ENCODE assay signal across 16 mouse cellular contexts in the genomic region with DNA sequence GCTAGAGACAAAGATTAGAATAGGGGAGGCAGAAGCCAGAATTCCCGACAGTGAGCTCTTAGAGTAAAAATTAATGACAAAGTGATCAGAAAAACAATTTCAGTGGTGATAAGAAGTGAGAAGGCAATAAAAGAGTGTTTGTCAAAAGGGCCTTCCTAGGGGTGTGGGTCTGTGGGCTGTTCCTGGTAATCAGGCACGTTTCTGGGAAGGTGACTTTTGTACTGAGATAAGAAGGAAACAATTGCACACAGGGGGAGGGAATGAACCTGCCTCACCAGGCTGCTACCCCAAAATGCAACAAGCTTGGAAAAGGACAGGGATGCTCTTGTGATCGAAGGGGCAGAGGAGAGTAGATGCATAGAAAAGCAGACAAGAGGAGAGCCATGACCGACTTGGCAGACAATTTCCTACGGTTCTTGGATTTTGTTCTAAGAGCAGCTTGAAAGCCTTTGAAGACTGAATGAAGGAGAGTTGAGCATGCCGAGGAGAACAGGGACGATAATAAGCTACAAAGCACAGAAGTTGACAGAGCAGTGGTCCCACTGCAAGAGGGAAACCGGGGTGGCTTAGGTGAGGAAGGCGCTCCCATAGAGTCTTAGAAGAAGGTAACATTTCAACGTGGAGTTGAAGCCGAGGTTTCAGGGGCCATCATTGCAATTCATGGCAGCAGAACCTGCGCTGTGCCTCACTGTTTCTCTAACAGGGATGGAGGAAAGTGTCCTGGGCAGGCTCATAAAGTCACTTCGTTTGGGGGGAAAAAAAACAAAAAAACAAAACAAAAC.
A peak's percentile ranks its signal among the peaks of the same experiment; 100 is the strongest.
DNase-seq lines count a peak whose midpoint lies in the region; ATAC-seq and TF ChIP-seq lines count a peak whose summit lies in the region.
"Had no signal": no experiment of that assay in that cellular context is flagged by ENCODE, and none has a peak within 500 bp of the region (broad histone marks: within the 10 kb centered on the region; RNA-seq: fewer than 3 reads in every experiment).

No protein-coding gene starts in this region.

- H3K27me3 ChIP-seq in heart, embryonic 10.5 days (ENCODE audit: insufficient read depth, poor library complexity, severe bottlenecking) = no peaks in the 10 kb centered on the region
- no peaks in the 10 kb centered on the region for H3K27me3 ChIP-seq in heart, adult 2 months (ENCODE audit: control insufficient read depth, insufficient read depth, low read length)
- H3K27me3 ChIP-seq in MEL (ENCODE audit: control insufficient read depth in 1 of 2, insufficient read depth in 2 of 2, low read length in 2 of 2) = no peaks in the 10 kb centered on the region; a peak in 1 of 4 replicates
- no peaks in the 10 kb centered on the region for H3K27me3 ChIP-seq in intestine, postnatal 0 days (replicated peaks; ENCODE audit: control insufficient read depth, insufficient read depth, low read length)
- no peaks in the 10 kb centered on the region for H3K27me3 ChIP-seq in stomach, embryonic 14.5 days (ENCODE audit: control insufficient read depth, insufficient read depth, low read length)
- H3K27me3 ChIP-seq: Patski had no signal

- peak; percentile 80 for DNase-seq in heart, embryonic 10.5 days (ENCODE audit: low spot score)
- no peak for DNase-seq in heart, adult 2 months
- DNase-seq in MEL (ENCODE audit: low read depth, low spot score) = peak; percentile 27
- DNase-seq in frontal cortex, postnatal 36 days (ENCODE audit: low spot score in 2 of 2) = no peak
- DNase-seq in urinary bladder, postnatal 14 days (ENCODE audit: low spot score) = no peak
- DNase-seq in frontal cortex, postnatal 25 days (ENCODE audit: low spot score in 2 of 2) = no peak
- DNase-seq: cerebellum, postnatal 25 days; kidney, adult 9 months; lung, postnatal 14 days; thymus, adult 2 months had no signal

- no peaks in the 10 kb centered on the region for H3K79me2 ChIP-seq in heart, adult 2 months (replicated peaks; ENCODE audit: control insufficient read depth, insufficient read depth, low read length)
- H3K79me2 ChIP-seq in MEL (ENCODE audit: control insufficient read depth, insufficient read depth, low read length, poor library complexity) = no peaks in the 10 kb centered on the region

- WGBS in heart, embryonic 10.5 days = 62% methylated on average over 13 of the region's 13 CpGs
- WGBS in heart, adult 2 months = 72% methylated on average over 13 of the region's 13 CpGs
- 44% methylated on average over 13 of the region's 13 CpGs for WGBS in intestine, postnatal 0 days
- 64% methylated on average over 13 of the region's 13 CpGs for WGBS in stomach, embryonic 14.5 days

- H3K27ac ChIP-seq in heart, embryonic 10.5 days = peak overlapping the region; percentile 59; the same call in 1 of the 2 replicates
- H3K27ac ChIP-seq in heart, adult 2 months = no peak overlapping the region
- no peak overlapping the region for H3K27ac ChIP-seq in MEL (ENCODE audit: control insufficient read depth, low read depth, low read length)
- no peak overlapping the region for H3K27ac ChIP-seq in intestine, postnatal 0 days (ENCODE audit: low read depth, low read length)
- H3K27ac ChIP-seq in stomach, embryonic 14.5 days (ENCODE audit: low read length) = no peak overlapping the region

- H3K9ac ChIP-seq in heart, adult 2 months (ENCODE audit: low read depth, low read length) = no peak overlapping the region
- no peak overlapping the region for H3K9ac ChIP-seq in MEL (ENCODE audit: control insufficient read depth, low read depth, low read length, poor library complexity, severe bottlenecking)
- no peak overlapping the region for H3K9ac ChIP-seq in intestine, postnatal 0 days (ENCODE audit: low read depth, low read length)
- H3K9ac ChIP-seq in stomach, embryonic 14.5 days (replicated peaks; ENCODE audit: low read depth, low read length) = no peak overlapping the region

- no peak for TF ChIP-seq CTCF in heart, adult 2 months (IDR thresholded peaks at IDR 0.05)
- TF ChIP-seq CTCF in MEL (IDR thresholded peaks at IDR 0.05 in 2 of 3, conservative IDR thresholded peaks at IDR 0.05 in 1 of 3; ENCODE audit: control insufficient read depth in 1 of 3, insufficient read depth in 1 of 3, low read depth in 2 of 3, low read length in 3 of 3, poor library complexity in 1 of 3, severe bottlenecking in 1 of 3) = no peak
- TF ChIP-seq CTCF in intestine, postnatal 0 days (IDR thresholded peaks at IDR 0.05; ENCODE audit: low read depth) = no peak

- no peaks in the 10 kb centered on the region for H3K9me3 ChIP-seq in heart, embryonic 10.5 days
- H3K9me3 ChIP-seq in MEL (replicated peaks; ENCODE audit: insufficient read depth, low read length) = no peaks in the 10 kb centered on the region
- no peaks in the 10 kb centered on the region for H3K9me3 ChIP-seq in intestine, postnatal 0 days (ENCODE audit: control insufficient read depth)
- no peaks in the 10 kb centered on the region for H3K9me3 ChIP-seq in stomach, embryonic 14.5 days (ENCODE audit: control insufficient read depth, low read depth, low read length)

- H3K4me3 ChIP-seq in heart, embryonic 10.5 days = no peak overlapping the region
- no peak overlapping the region for H3K4me3 ChIP-seq in heart, adult 2 months
- H3K4me3 ChIP-seq in MEL (ENCODE audit: control insufficient read depth in 1 of 2, insufficient read depth in 1 of 2, low read depth in 2 of 2, low read length in 2 of 2) = no peak overlapping the region
- H3K4me3 ChIP-seq in intestine, postnatal 0 days (ENCODE audit: low read depth, low read length) = no peak overlapping the region
- H3K4me3 ChIP-seq in stomach, embryonic 14.5 days (ENCODE audit: low read depth, low read length) = no peak overlapping the region

- no peak for TF ChIP-seq RAD21 in MEL (IDR thresholded peaks at IDR 0.05; ENCODE audit: low read depth, low read length)

- TF ChIP-seq POLR2A in heart, adult 2 months (IDR thresholded peaks at IDR 0.05; ENCODE audit: insufficient read depth, low read depth, low read length) = no peak
- TF ChIP-seq POLR2A in MEL (IDR thresholded peaks at IDR 0.05; ENCODE audit: control insufficient read depth in 1 of 2, insufficient read depth in 1 of 2, low read depth in 1 of 2, low read length in 2 of 2, poor library complexity in 1 of 2) = no peak

- no peak overlapping the region; the same call in 1 of the 2 replicates for H3K4me2 ChIP-seq in intestine, postnatal 0 days (replicated peaks; ENCODE audit: low read depth)
- H3K4me2 ChIP-seq in stomach, embryonic 14.5 days (replicated peaks; ENCODE audit: low read depth, low read length) = no peak overlapping the region

- intact Hi-C loops in heart, adult 2 months (cut with DNase I) = no loop called here

- TF ChIP-seq EP300 in heart, adult 2 months (IDR thresholded peaks at IDR 0.05; ENCODE audit: insufficient read depth, low read depth, low read length) = no peak
- TF ChIP-seq EP300 in MEL (IDR thresholded peaks at IDR 0.05; ENCODE audit: low read depth in 1 of 2, low read length in 2 of 2) = no peak

- H3K4me1 ChIP-seq in heart, embryonic 10.5 days = peaks cover 13% of the 10 kb centered on the region; the same call in 1 of the 2 replicates
- no peaks in the 10 kb centered on the region for H3K4me1 ChIP-seq in heart, adult 2 months (ENCODE audit: control insufficient read depth, insufficient read depth, low read length)
- H3K4me1 ChIP-seq in MEL (ENCODE audit: control insufficient read depth in 1 of 2, insufficient read depth in 2 of 2, low read length in 2 of 2) = no peaks in the 10 kb centered on the region; a peak in 1 of 4 replicates
- 0 out of 2 replicates have a peak, but pooled peaks cover 4% of the 10 kb centered on the region for H3K4me1 ChIP-seq in intestine, postnatal 0 days (replicated peaks; ENCODE audit: control insufficient read depth, insufficient read depth, low read length)
- H3K4me1 ChIP-seq in stomach, embryonic 14.5 days (ENCODE audit: control insufficient read depth, insufficient read depth, low read length) = no peaks in the 10 kb centered on the region; the same call in 1 of the 2 replicates

- no peaks in the 10 kb centered on the region for H3K36me3 ChIP-seq in heart, embryonic 10.5 days
- H3K36me3 ChIP-seq in heart, adult 2 months (ENCODE audit: control insufficient read depth, insufficient read depth, low read length) = no peaks in the 10 kb centered on the region
- no peaks in the 10 kb centered on the region; a peak in 1 of 4 replicates for H3K36me3 ChIP-seq in MEL (ENCODE audit: control insufficient read depth in 1 of 2, insufficient read depth in 2 of 2, low read length in 2 of 2)
- no peaks in the 10 kb centered on the region for H3K36me3 ChIP-seq in intestine, postnatal 0 days (ENCODE audit: control insufficient read depth, insufficient read depth)
- H3K36me3 ChIP-seq in stomach, embryonic 14.5 days (ENCODE audit: control insufficient read depth, insufficient read depth, low read length) = no peaks in the 10 kb centered on the region

- ATAC-seq in intestine, postnatal 0 days = peak; percentile 88
- ATAC-seq in stomach, embryonic 14.5 days (ENCODE audit: insufficient number of reproducible peaks, insufficient read depth, low FRiP score, low read depth) = 0 out of 2 replicates have a peak, but pooled peaks have one; percentile 50
- ATAC-seq: forebrain, embryonic 14.5 days; hindbrain, embryonic 16.5 days; midbrain, embryonic 16.5 days; Patski had no signal

TF ChIP-seq in MEL, 35 proteins besides CTCF, POLR2A, EP300 and RAD21:
- TF ChIP-seq RCOR1 (IDR thresholded peaks at IDR 0.05; ENCODE audit: low read depth, low read length) (no peak), E2F4 (IDR thresholded peaks at IDR 0.05; ENCODE audit: borderline replicate concordance, low read depth, low read length) (0 out of 2 replicates have a peak, but pooled peaks have one; percentile 32), BHLHE40 (IDR thresholded peaks at IDR 0.05; ENCODE audit: borderline replicate concordance, low read depth, low read length) (peak; percentile 22; the same call in 1 of the 2 replicates)
TF ChIP-seq in MEL: peak in this region for 2.

Comparison
In these comparisons a context has a peak if more than half of its experiments do, and no peak if none do; other contexts are left out.
1. DNase-seq: peak in heart, embryonic 10.5 days (single experiment) and MEL (single experiment); none in heart, adult 2 months (0 of 2), frontal cortex, postnatal 36 days (0 of 2), urinary bladder, postnatal 14 days (single experiment) and frontal cortex, postnatal 25 days (0 of 2).